8 mouse cellular contexts compared by ENCODE assay signal in the genomic region with DNA sequence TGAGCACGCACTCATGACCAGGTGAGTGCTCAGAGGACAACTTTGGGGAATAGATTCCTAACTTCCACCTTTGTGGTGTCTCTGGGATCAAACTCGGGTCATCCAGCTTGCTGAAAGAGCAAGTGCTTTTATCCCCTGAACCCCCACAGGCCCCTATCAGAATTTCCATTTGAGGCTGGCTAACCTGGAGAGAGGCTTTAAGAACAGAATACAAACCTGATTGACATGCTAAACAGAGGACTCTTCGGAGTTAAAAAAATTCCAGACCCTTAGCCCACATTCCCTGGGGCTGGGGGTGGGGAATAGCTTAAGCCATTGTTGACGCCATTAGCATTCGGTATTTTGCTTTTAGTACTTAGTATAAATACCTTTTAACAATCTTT. TPM values are rescaled to one million over a fixed set of nuclear protein-coding genes. Genes with fewer than 3 reads are reported as not detected.
DNase-seq lines count a peak whose midpoint lies in the region; ATAC-seq and TF ChIP-seq lines count a peak whose summit lies in the region.

No protein-coding gene starts in this region.

- ATAC-seq in erythroblast, adult 5-6 weeks (replicated peaks; ENCODE audit: low FRiP score, poor library complexity, severe bottlenecking) = no peak
- ATAC-seq in forebrain, embryonic 12.5 days (ENCODE audit: low FRiP score) = no peak
- no peak for ATAC-seq in liver, embryonic 12.5 days
- no peak for ATAC-seq in inflammation-experienced regulatory T-cells, adult 6 months

- TF ChIP-seq EP300 in CH12.LX (IDR thresholded peaks at IDR 0.05; ENCODE audit: low read length) = no peak

- in situ Hi-C loops in CH12.LX (cut with MboI; ENCODE audit: low pct_ligation_motif_present, low pct_unique_long_range_greater_than_20kb, low sequenced_read_pairs) = no loop called here

- H3K4me3 ChIP-seq in erythroblast, embryonic 14.5 days (replicated peaks) = peak overlapping the region; percentile 79
- H3K4me3 ChIP-seq in CH12.LX (replicated peaks in 1 of 3; ENCODE audit: low read depth in 2 of 3, low read length in 2 of 3, poor library complexity in 1 of 3) = peak overlapping the region; percentile 69 to 99 (median 85)
- H3K4me3 ChIP-seq in forebrain, embryonic 12.5 days (replicated peaks) = peak overlapping the region; percentile 86
- peak overlapping the region; percentile 86 for H3K4me3 ChIP-seq in liver, embryonic 12.5 days

- dilution Hi-C loops in CH12.LX (cut with MboI; ENCODE audit: extremely low pct_ligation_motif_present, extremely low pct_unique_long_range_greater_than_20kb, low sequenced_read_pairs) = no loop called here

- WGBS in forebrain, embryonic 12.5 days = 13% methylated on average over 5 of the region's 5 CpGs
- 53% methylated on average over 5 of the region's 5 CpGs for WGBS in liver, embryonic 12.5 days (ENCODE audit: insufficient replicate concordance)

- H3K9me3 ChIP-seq in erythroblast, embryonic 14.5 days (ENCODE audit: control insufficient read depth, low read length) = no peaks in the 10 kb centered on the region
- H3K9me3 ChIP-seq in CH12.LX (replicated peaks; ENCODE audit: low read length) = no peaks in the 10 kb centered on the region
- no peaks in the 10 kb centered on the region for H3K9me3 ChIP-seq in forebrain, embryonic 12.5 days
- H3K9me3 ChIP-seq in liver, embryonic 12.5 days (replicated peaks) = no peaks in the 10 kb centered on the region

- H3K36me3 ChIP-seq in erythroblast, embryonic 14.5 days (ENCODE audit: control insufficient read depth) = peaks cover 22% of the 10 kb centered on the region
- peaks cover 0 to 15% of the 10 kb centered on the region in 2 experiments for H3K36me3 ChIP-seq in CH12.LX (replicated peaks in 1 of 2; ENCODE audit: control insufficient read depth in 1 of 2, insufficient read depth in 1 of 2, low read length in 1 of 2)
- 0 out of 2 replicates have a peak, but pooled peaks cover 1% of the 10 kb centered on the region for H3K36me3 ChIP-seq in forebrain, embryonic 12.5 days (replicated peaks)
- peaks cover 13% of the 10 kb centered on the region for H3K36me3 ChIP-seq in liver, embryonic 12.5 days

- peak overlapping the region; percentile 85 for H3K9ac ChIP-seq in CH12.LX (ENCODE audit: insufficient read depth, low read depth)
- no peak overlapping the region for H3K9ac ChIP-seq in forebrain, embryonic 12.5 days
- H3K9ac ChIP-seq in liver, embryonic 12.5 days = peak overlapping the region; percentile 95

- H3K79me2 ChIP-seq in CH12.LX (replicated peaks; ENCODE audit: control insufficient read depth, extremely low read depth, insufficient read depth, poor library complexity, severe bottlenecking) = peaks cover 30% of the 10 kb centered on the region

- no peak overlapping the region for H3K27ac ChIP-seq in CH12.LX (ENCODE audit: insufficient read depth, low read depth)
- no peak overlapping the region for H3K27ac ChIP-seq in forebrain, embryonic 12.5 days
- H3K27ac ChIP-seq in liver, embryonic 12.5 days = no peak overlapping the region

- no peaks in the 10 kb centered on the region for H3K27me3 ChIP-seq in erythroblast, embryonic 14.5 days (ENCODE audit: control insufficient read depth)
- H3K27me3 ChIP-seq in CH12.LX (replicated peaks) = no peaks in the 10 kb centered on the region
- H3K27me3 ChIP-seq in forebrain, embryonic 12.5 days = no peaks in the 10 kb centered on the region
- H3K27me3 ChIP-seq in liver, embryonic 12.5 days (replicated peaks) = no peaks in the 10 kb centered on the region

- no peak for TF ChIP-seq CTCF in CH12.LX (conservative IDR thresholded peaks at IDR 0.05 in 1 of 2, IDR thresholded peaks at IDR 0.05 in 1 of 2; ENCODE audit: low read depth in 2 of 2, low read length in 2 of 2)

- no peak for TF ChIP-seq POLR2A in CH12.LX (IDR thresholded peaks at IDR 0.05; ENCODE audit: low read depth, low read length)

- no peak for DNase-seq in CH12.LX (ENCODE audit: extremely low read depth)
- DNase-seq in frontal cortex, adult 2 months (ENCODE audit: extremely low spot score in 1 of 2, low spot score in 1 of 2) = no peak
- DNase-seq in B cell, adult 2 months = no peak

- peaks cover 67% of the 10 kb centered on the region for H3K4me1 ChIP-seq in erythroblast, embryonic 14.5 days (ENCODE audit: control insufficient read depth)
- peaks cover 5 to 27% of the 10 kb centered on the region in 2 experiments; a peak in 3 of 4 replicates for H3K4me1 ChIP-seq in CH12.LX (ENCODE audit: control insufficient read depth in 1 of 2, insufficient read depth in 2 of 2)
- peaks cover 22% of the 10 kb centered on the region for H3K4me1 ChIP-seq in forebrain, embryonic 12.5 days
- H3K4me1 ChIP-seq in liver, embryonic 12.5 days = peaks cover 59% of the 10 kb centered on the region

- peak overlapping the region; percentile 91 for H3K4me2 ChIP-seq in CH12.LX (ENCODE audit: insufficient read depth, low read depth, poor library complexity, severe bottlenecking)
- H3K4me2 ChIP-seq in forebrain, embryonic 12.5 days = peak overlapping the region; percentile 80
- H3K4me2 ChIP-seq in liver, embryonic 12.5 days = peak overlapping the region; percentile 81

- no peak for TF ChIP-seq RAD21 in CH12.LX (IDR thresholded peaks at IDR 0.05; ENCODE audit: low read depth, low read length)

TF ChIP-seq in CH12.LX, 34 proteins besides CTCF, POLR2A, EP300 and RAD21:
- no peak for TF ChIP-seq POLR2AphosphoS2 (IDR thresholded peaks at IDR 0.05; ENCODE audit: low read depth, low read length)
- no peak for TF ChIP-seq CHD1 (IDR thresholded peaks at IDR 0.05; ENCODE audit: low read depth, low read length)
- TF ChIP-seq IRF4 (IDR thresholded peaks at IDR 0.05; ENCODE audit: low read depth, low read length) = no peak
- no peak for TF ChIP-seq KAT2A (IDR thresholded peaks at IDR 0.05; ENCODE audit: insufficient replicate concordance, low read length)
- no peak for TF ChIP-seq E2F4 (IDR thresholded peaks at IDR 0.05; ENCODE audit: insufficient replicate concordance, low read depth, low read length)
- no peak for TF ChIP-seq HCFC1 (IDR thresholded peaks at IDR 0.05; ENCODE audit: low read depth, low read length)
- TF ChIP-seq USF1 (IDR thresholded peaks at IDR 0.05; ENCODE audit: low read depth, low read length) = no peak
- no peak for TF ChIP-seq MEF2A (IDR thresholded peaks at IDR 0.05; ENCODE audit: borderline replicate concordance, low read depth, low read length)
- TF ChIP-seq MYC (IDR thresholded peaks at IDR 0.05; ENCODE audit: low read depth, low read length) = no peak
- TF ChIP-seq RCOR1 (conservative IDR thresholded peaks at IDR 0.05; ENCODE audit: low read depth, low read length) = no peak
- TF ChIP-seq ZC3H11A (IDR thresholded peaks at IDR 0.05; ENCODE audit: low read depth, low read length) = no peak
- TF ChIP-seq CHD2 (IDR thresholded peaks at IDR 0.05; ENCODE audit: low read length) = no peak
- TF ChIP-seq JUN (IDR thresholded peaks at IDR 0.05; ENCODE audit: insufficient read depth, low read depth, low read length) = no peak
- TF ChIP-seq GABPA (IDR thresholded peaks at IDR 0.05; ENCODE audit: insufficient replicate concordance, low read depth, low read length) = no peak
- no peak for TF ChIP-seq ZKSCAN1 (IDR thresholded peaks at IDR 0.05; ENCODE audit: borderline replicate concordance, low read depth, low read length)
TF ChIP-seq in CH12.LX: peak in this region for 0.

RNA-seq across cellular contexts. Expression of a gene that starts 1.4 kb away (rescaled TPM):
- 1.3 and 1.4 TPM in 2 replicates for polyA plus RNA-seq in erythroblast, embryonic 14.5 days (2012)
- total RNA-seq in erythroblast, adult 5-6 weeks (2015; ENCODE audit: low replicate concordance) = 33.8 and 39.3 TPM in 2 replicates
- 41.5 and 65.5 TPM in 2 replicates for total RNA-seq in erythroblast, adult 5-6 weeks (2017; ENCODE audit: low replicate concordance)
- 59.5 and 60.3 TPM in 2 replicates for total RNA-seq in CH12.LX (2012; rRNA removed)
- total RNA-seq in CH12.LX (2014; rRNA removed) = 65.1 and 66.7 TPM in 2 replicates
- 82.0 and 90.2 TPM in 2 replicates for polyA plus RNA-seq in CH12.LX (2012; ENCODE audit: insufficient read length, low read depth)
- polyA plus RNA-seq in forebrain, embryonic 12.5 days (2016; fragmentation: Nextera tagmentation; extraction: Ambion mirVana) = 83.9 and 92.1 TPM in 2 replicates
- 48.1 and 49.5 TPM in 2 replicates for polyA plus RNA-seq in liver, embryonic 12.5 days (2016; fragmentation: Nextera tagmentation; extraction: Ambion mirVana)
- polyA plus RNA-seq in inflammation-experienced regulatory T-cells, adult 6 months (2017; shearing (Covaris generic)) = 10 to 100 TPM; 45.4 to 49.3 (median 47.4) TPM
- polyA plus RNA-seq in frontal cortex, adult 2 months (2012; rRNA removed) = 55.2 and 55.4 TPM in 2 replicates

RNA-seq across cellular contexts. Expression of a gene that starts 25.4 kb away (rescaled TPM):
- polyA plus RNA-seq in erythroblast, embryonic 14.5 days (2012) = 184 and 248 TPM in 2 replicates
- 321 and 423 TPM in 2 replicates for total RNA-seq in erythroblast, adult 5-6 weeks (2015; ENCODE audit: low replicate concordance)
- total RNA-seq in erythroblast, adult 5-6 weeks (2017; ENCODE audit: low replicate concordance) = 386 and 450 TPM in 2 replicates
- total RNA-seq in CH12.LX (2012; rRNA removed) (1.5 and 2.2 TPM in 2 replicates), CH12.LX (2014; rRNA removed) (0.54 and 0.62 TPM in 2 replicates)
- 0.91 and 0.98 TPM in 2 replicates for polyA plus RNA-seq in CH12.LX (2012; ENCODE audit: insufficient read length, low read depth)
- 6.0 and 7.8 TPM in 2 replicates for polyA plus RNA-seq in forebrain, embryonic 12.5 days (2016; fragmentation: Nextera tagmentation; extraction: Ambion mirVana)
- polyA plus RNA-seq in liver, embryonic 12.5 days (2016; fragmentation: Nextera tagmentation; extraction: Ambion mirVana) = 59.0 and 62.7 TPM in 2 replicates
- 10 to 100 TPM; 11.4 to 28.1 (median 26.5) TPM for polyA plus RNA-seq in inflammation-experienced regulatory T-cells, adult 6 months (2017; shearing (Covaris generic))
- polyA plus RNA-seq in frontal cortex, adult 2 months (2012; rRNA removed) = 11.4 and 12.5 TPM in 2 replicates

RNA-seq across cellular contexts. Expression of a gene that starts 50.1 kb away (rescaled TPM):
- polyA plus RNA-seq in erythroblast, embryonic 14.5 days (2012) = not detected in 2 replicates
- total RNA-seq in erythroblast, adult 5-6 weeks (2015; ENCODE audit: low replicate concordance) = not detected in 2 replicates
- total RNA-seq in erythroblast, adult 5-6 weeks (2017; ENCODE audit: low replicate concordance) = 0.84 TPM in 1 of 2 replicates, not detected in the other
- total RNA-seq in CH12.LX (2012; rRNA removed) = not detected in 2 replicates
- not detected in 2 replicates for total RNA-seq in CH12.LX (2014; rRNA removed)
- 0.19 TPM in 1 of 2 replicates, not detected in the other for polyA plus RNA-seq in CH12.LX (2012; ENCODE audit: insufficient read length, low read depth)
- 0.20 TPM in 1 of 2 replicates, not detected in the other for polyA plus RNA-seq in forebrain, embryonic 12.5 days (2016; fragmentation: Nextera tagmentation; extraction: Ambion mirVana)
- polyA plus RNA-seq in liver, embryonic 12.5 days (2016; fragmentation: Nextera tagmentation; extraction: Ambion mirVana) = 0.10 TPM in 1 of 2 replicates, not detected in the other
- under 1 TPM in 1 of 3 experiments, not detected in 2; 0.47 TPM for polyA plus RNA-seq in inflammation-experienced regulatory T-cells, adult 6 months (2017; shearing (Covaris generic))
- polyA plus RNA-seq in frontal cortex, adult 2 months (2012; rRNA removed) = 0.12 TPM in 1 of 2 replicates, not detected in the other

Comparison
In these comparisons a context has a peak if more than half of its experiments do, and no peak if none do; other contexts are left out.
1. RNA of a gene that starts 1.4 kb away (polyA plus RNA-seq): 82.0 to 90.2 TPM in CH12.LX, 83.9 to 92.1 TPM in forebrain, embryonic 12.5 days, 55.2 to 55.4 TPM in frontal cortex, adult 2 months, 48.1 to 49.5 TPM in liver, embryonic 12.5 days and 45.4 to 49.3 TPM in inflammation-experienced regulatory T-cells, adult 6 months; 1.3 to 1.4 TPM in erythroblast, embryonic 14.5 days; every median in the first group is over 10 times any median in the second.
2. Peak in every context shown above with its lines, with median percentiles within 50 percentile points of each other: H3K4me3 ChIP-seq and H3K4me2 ChIP-seq.